ENCODE assay signal across 8 mouse cellular contexts in genomic region chr6:116135971-116136632, GRCm38 (mm10).
DNase-seq lines count a peak whose midpoint lies in the region; ATAC-seq lines count a peak whose summit lies in the region.

No protein-coding gene starts in this region.

- peak; percentile 92 for ATAC-seq in frontal cortex, adult (ENCODE audit: low TSS enrichment)

- no peak for DNase-seq in frontal cortex, postnatal 25 days (ENCODE audit: low spot score in 2 of 2)
- peak; percentile 38 for DNase-seq in retina, adult 2 months (ENCODE audit: low read depth, low spot score)
- DNase-seq in retina, embryonic 14.5 days (ENCODE audit: low spot score) = no peak
- peak; percentile 60 for DNase-seq in cerebellum, adult 9-10 months
- DNase-seq in kidney, postnatal 36 days = peak; percentile 45 to 52
- DNase-seq in naive thymus-derived CD4-positive, alpha-beta T cell, adult 2 months (ENCODE audit: low read depth) = peak; percentile 55
- no peak for DNase-seq in ovary, postnatal 14 days (ENCODE audit: low spot score)

Comparison
In these comparisons a context has a peak if more than half of its experiments do, and no peak if none do; other contexts are left out.
1. DNase-seq: peak in retina, adult 2 months (single experiment), cerebellum, adult 9-10 months (single experiment), kidney, postnatal 36 days (2 of 2) and naive thymus-derived CD4-positive, alpha-beta T cell, adult 2 months (single experiment); none in frontal cortex, postnatal 25 days (0 of 2), retina, embryonic 14.5 days (single experiment) and ovary, postnatal 14 days (single experiment).